Mouse (Mus musculus): ENCODE results near the gene Calu.

Gene Calu

DNA sequence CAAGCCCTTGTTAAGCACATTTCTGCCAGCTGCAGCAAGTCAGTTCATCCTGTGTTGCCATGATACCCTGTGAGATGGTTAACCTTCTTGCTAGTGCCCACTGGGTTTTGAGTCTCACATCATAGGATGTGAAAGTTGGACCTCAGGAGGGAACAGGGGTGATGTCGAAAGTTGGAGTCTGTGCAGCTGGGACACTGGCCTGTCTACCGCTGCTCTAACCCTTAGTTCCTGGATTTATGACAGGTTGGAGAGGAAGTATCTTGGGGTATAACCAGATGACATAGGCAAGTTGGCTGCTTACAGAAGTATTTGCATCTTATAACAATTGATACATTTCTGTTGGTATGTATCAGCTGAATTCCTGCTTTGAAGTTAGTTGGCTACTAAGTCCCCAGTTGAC lies 72.7 kb downstream of the Calu start:
- CTCF ChIA-PET = no interaction called here

DNA sequence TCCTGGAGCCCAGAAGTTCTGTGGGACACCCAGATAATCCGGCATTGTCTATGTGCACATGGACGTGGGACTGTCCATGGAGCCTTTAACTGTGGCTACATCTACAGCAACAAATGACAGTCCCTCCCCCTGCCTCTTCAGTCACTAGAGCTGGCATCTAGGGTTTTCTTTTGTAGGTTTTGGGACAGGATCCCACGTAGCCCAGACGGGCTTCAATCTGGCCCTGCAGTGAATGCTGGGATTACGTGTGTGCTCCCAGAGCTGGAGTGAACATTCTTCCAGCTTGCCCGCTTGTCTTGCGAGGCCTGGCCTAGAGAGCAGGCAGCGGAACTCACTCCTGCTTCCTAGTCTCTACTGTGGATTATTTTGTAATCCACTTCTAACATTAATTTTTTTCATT lies 77.2 kb downstream of the Calu start:
- CTCF ChIA-PET = interaction anchor here (0.6 kb wide), 1 partner anchor 201 kb away, joined by 3 read pairs; no protein-coding TSS in a partner anchor

DNA sequence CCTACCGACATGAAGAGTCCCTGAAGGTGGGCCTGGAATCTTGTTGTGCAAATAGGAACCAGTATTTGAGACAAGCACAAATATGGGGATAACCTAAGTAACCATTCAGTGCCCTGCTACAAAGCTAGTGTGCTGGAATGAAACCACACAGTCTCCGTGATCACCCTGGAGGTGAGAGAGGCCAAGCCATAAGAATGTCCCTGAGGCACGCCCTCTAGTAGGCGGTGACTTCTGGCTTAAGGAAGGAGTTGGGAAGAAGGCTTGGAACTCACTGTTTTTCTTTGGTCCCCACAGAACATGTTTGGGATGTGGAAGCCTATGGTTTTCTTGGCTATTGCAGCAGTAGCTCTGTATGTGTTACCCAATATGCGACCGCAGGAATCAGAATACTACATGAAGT lies 78.5 kb downstream of the Calu start:
- CTCF ChIA-PET = no interaction called here

All from spleen, embryonic (tissue).